Mouse (Mus musculus) heart, postnatal 25 days (tissue): Measurements from ENCODE around the gene Trp53i11. TPM values are rescaled to one million over a fixed set of nuclear protein-coding genes. Genes with fewer than 3 reads are reported as not detected.

ENCODE experiments used
- DNase-seq: peaks from one replicate; pipeline ENCODE4 v3.0.0; 2022; ENCODE audit warnings: low spot score
- intact Hi-C: fragments of 180-260 bp; cut with DNase I; formaldehyde crosslinking; loops from one replicate; pipeline ENCODE4 v1.15.1; 2025
- total RNA-seq, 2 experiments: library from RNA; stranded (reverse); gene quantifications; 2 replicates each; pipeline ENCODE4 v1.2.3; 2021

Gene Trp53i11
- total RNA-seq, 2 experiments from 2014 or later, result 30.3 to 45.6 TPM

DNA sequence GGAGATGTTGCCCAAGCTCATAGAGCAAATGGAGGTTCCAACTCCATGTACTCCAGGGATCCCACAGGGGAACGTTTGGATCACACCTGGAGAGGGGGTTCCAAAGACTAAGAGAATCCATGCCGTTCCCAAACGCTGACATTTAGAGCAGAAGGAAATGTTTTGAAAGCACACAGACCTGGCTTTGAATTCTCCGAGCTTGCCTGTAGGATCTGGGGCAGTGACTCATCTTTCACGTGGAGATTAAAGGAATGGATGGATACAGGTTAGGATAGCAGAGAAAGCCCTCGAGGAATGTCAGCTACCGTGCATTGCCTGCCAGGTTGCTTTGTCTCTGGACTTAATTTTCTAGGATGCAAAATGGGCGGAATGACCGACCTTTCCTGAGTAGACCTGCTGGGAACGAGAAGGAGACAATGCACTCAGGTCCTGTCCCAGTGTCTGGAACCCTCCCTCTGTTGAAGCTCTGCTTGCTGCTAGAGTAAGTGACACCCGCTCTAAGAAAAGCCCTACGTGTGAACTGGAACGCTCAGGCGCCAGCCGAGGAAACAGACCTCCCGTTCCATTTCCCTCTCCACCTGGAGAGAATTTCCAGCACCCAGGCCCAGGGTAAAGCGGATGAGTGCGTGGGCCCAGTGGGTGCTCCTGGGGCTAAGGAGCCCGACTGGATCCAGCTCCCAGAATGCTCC, 17.0 kb upstream of the Trp53i11 start:
- intact Hi-C loops, result no loop called here
- DNase-seq, result no peak

- intact Hi-C loops, result no loop called here
- no peak for DNase-seq
These were observed 16.5 kb upstream of the Trp53i11 start for GRCm38 (mm10) chr2:93170845-93171200.

DNA sequence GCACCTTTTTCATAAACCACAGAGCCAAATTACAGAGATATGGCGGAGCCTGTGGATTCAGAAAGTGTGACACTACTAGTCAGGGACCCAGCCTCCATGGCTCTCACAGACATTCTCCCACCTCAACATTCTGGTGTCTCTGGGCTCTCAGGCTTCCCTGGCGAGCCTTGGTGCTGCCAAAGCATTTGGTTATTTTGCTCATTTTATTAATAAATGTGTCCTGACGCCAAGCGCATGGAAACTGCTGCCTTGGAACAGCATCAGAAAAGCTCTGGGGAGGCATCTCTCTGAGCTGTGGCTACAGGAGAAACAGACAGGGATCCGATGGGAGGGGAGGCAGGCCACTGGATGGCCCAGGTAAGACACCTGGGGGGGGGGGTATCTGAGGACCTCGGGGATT, 15.4 kb upstream of the Trp53i11 start:
- intact Hi-C loops, result no loop called here
- DNase-seq, result no peak

- no peak for DNase-seq
- intact Hi-C loops, result no loop called here
These were observed 14.9 kb upstream of the Trp53i11 start for GRCm38 (mm10) chr2:93172460-93172859.

DNA sequence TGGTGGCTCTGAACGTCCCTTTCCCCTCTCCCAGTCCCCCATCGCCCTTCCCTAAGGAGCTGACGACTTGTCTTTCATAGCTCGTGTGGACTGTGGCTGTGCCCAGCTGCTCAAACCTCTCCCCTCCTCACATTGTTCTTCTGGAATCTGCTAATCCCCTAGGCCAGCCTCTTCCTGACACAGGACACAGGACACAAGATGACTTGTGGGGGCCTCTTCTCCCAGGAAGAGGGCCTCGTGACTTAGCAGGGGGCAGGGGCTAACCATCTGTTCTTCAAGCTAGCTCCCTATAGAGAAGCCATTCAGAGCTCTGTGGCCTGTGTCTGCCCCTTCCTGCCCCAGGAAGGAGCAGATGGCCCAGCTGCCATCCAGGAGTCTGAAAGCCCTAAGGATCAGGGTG, 13.2 kb upstream of the Trp53i11 start:
- no peak for DNase-seq
- intact Hi-C loops, result no loop called here

GRCm38 (mm10) chr2:93175278-93175677, 12.1 kb upstream of the Trp53i11 start:
- DNase-seq, result no peak
- intact Hi-C loops, result no loop called here

DNA sequence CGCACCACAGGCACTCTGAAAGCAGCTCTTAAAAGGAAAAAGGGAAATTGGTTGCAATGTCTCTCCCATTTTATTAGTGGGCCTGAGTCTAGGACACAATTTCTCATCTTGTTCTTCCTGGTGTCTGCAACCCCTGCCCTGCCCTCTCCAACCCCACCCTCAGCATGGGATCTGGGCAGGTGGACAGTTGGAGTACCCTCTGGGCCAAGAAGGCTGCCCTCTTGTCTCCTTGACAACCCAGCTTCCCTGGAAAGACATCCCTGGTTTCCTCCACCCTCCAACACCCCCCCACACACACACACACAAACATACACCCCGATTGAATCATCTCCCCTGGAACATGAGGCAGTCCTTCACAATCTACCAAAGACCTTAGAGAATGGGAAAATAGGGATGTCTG, 11.6 kb upstream of the Trp53i11 start:
- intact Hi-C loops, result no loop called here
- DNase-seq, result no peak

DNA sequence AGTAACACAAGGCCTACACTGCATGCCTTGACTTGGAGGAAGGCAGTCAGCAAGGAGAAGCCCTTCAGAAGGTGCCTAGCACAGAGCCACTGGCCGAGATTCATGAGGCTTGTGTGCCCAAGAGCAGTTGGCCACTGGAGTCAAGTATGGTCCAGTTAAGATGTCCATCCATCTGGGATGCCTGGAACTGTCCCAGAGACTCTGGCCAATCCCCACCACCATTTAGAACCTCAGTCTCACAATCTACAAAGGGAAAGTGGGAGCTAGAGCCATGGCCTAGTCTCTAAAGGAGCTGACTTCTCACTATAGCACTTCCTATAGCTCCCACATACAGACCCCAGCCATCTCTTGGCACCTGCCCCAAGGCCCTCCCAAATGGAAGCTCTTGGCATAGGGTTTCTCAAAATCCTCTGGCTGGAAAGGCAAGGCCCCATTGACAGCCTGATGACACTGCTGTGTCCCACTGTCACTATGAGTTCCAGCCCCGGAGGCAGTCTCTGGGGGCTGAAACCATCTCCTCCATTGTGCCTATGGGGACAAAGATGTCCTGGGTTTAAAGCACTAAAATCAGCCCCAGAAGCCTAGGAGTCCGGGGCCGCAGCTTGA, 11.1 kb upstream of the Trp53i11 start:
- intact Hi-C loops, result no loop called here

DNA sequence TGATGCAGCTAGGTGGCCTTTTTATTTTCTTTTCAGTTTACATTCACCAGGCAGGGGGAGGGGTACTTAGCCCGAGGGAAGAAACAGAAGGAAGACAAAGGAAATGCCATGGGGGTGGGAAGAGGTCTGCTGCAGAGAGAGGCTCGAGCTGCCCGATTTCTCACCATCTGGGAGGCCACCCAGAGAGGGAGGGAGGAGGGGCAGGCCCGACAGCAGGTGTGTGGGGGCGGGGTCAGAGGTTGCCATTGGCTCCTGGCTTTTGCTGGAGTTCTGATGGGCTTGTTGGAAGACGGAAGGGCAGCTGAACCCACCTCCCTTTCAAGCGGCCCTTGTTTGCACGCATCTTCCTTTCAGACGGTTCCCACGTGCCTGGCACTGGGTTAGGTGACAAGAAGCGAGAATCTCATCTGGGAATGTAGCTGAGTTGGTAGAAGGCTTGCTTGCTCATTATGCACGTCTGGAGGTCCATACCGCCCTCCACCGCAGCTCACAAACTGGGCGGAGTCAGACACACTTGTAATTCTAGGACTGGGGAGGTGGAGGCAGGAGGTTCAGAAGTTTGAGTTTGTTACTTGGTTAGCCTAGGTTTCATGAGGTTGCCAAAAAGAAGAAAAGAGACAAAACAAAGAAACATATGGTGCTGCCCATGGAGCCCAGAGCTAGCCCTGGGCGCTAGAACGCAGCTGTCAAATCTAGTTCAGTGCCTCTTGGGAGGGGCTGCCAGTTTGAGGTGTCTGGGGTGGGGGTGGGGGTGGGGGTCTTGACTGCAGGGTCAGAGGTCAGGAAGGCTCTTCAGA, 10.3 kb upstream of the Trp53i11 start:
- intact Hi-C loops, result no loop called here
- DNase-seq, result no peak

More for the DNA sequence above, 11.1 kb upstream of the Trp53i11 start:
- no peak for DNase-seq

DNA sequence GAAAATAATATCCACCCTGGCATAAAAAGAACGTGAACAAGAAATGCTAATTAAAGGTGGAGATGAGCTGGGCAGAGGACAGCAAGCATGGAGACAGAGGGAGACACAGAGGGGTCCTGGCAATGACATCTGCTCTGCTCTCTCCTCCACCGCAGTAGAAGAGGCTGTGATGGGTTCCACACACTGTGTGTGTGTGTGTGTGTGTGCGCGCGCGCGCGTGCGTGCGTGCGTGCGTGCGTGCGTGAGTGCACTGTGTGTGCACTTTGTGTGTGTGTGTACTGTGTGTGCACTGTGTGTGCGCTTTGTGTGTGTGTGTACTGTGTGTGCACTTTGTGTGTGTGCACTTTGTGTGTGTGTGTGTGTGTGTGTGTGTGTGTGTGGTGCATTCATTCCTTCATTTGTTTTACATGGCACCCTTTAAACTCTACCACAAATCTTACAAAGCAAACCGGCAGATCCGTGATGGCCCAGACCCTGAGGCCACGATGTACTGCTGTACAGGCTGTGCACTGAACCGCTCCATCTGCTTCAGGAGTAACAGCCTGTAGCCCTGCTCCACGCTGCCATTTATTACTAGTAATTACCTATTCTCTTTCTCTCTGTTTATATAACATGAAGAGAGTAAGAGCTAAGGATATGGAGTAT, 9.6 kb upstream of the Trp53i11 start:
- no peak for DNase-seq
- intact Hi-C loops, result no loop called here

DNA sequence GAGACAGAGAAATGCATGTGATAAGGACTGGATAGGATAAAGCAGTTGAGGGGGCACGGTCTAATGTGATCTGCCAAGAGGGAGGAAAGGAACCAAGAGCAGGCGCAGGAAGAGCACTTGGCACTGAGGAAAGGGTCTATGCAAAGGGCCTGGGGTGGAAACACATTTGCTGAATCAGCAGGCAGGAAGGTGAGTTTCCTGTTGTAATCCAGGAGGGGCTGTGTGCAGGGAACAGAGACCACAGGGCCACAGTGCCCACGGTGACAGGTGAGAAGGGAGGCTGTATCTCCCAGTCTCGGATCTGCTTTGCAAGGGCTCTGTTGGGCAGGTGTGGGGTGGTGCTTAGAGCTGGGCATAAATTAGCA, 9.1 kb upstream of the Trp53i11 start:
- no peak for DNase-seq
- intact Hi-C loops, result no loop called here

GRCm38 (mm10) chr2:93179603-93180002, 7.7 kb upstream of the Trp53i11 start:
- intact Hi-C loops, result no loop called here
- DNase-seq, result no peak

- no peak for DNase-seq
- intact Hi-C loops, result no loop called here
These were observed 7.1 kb upstream of the Trp53i11 start for GRCm38 (mm10) chr2:93180077-93180844.

GRCm38 (mm10) chr2:93182859-93183258, 4.5 kb upstream of the Trp53i11 start:
- no peak for DNase-seq
- intact Hi-C loops, result no loop called here

- no peak for DNase-seq
- intact Hi-C loops, result loop anchor here (1.0 to 2.0 kb wide), 2 partner anchors 55 to 119 kb away; no protein-coding TSS in a partner anchor
These were observed 842 bp downstream of the Trp53i11 start for GRCm38 (mm10) chr2:93188020-93188760.

- intact Hi-C loops, result loop anchor here (1.0 to 2.0 kb wide), 2 partner anchors 56 to 120 kb away; no protein-coding TSS in a partner anchor
- no peak for DNase-seq
These were observed 1.6 kb downstream of the Trp53i11 start for GRCm38 (mm10) chr2:93188761-93189458.

GRCm38 (mm10) chr2:93190771-93191487, 3.6 kb downstream of the Trp53i11 start:
- intact Hi-C loops, result no loop called here
- no peak for DNase-seq
